Comparison of ENCODE assay signal across 11 mouse cellular contexts in the genomic region with DNA sequence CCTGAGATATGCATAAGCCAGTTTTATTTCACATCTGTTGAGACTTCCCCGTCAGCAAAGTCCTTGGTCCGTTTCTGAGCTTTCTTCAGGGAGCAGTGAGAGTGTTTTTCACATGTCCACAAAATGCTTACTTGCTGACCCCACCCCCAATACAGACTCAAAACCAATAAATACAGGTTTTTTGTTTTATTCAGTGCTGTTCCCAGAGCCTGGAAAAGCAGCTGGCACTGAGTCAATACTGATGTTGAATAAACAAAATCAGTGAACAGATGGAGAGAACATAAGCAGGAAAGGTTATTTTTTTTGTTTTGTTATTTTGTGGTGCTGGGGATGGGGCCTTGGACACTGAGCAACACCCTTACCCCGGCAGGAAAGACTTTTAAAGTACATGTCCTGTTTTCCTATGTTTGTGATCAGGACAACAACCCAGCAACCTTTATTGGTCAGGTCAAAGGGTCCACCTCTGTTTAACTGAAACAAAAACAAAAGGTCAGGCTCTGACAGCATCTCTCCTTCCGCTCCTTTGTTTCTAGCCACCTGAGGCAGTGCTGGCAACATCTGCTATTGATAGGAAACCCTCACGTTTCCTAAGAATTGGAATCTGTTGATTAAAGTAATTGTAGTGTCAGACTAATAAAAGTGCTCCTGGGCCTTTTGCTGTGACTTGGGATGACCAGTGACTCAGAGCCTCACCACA. TPM values are rescaled to one million over a fixed set of nuclear protein-coding genes. Genes with fewer than 3 reads are reported as not detected.
DNase-seq lines count a peak whose midpoint lies in the region; ATAC-seq and TF ChIP-seq lines count a peak whose summit lies in the region.
"Had no signal": no experiment of that assay in that cellular context is flagged by ENCODE, and none has a peak within 500 bp of the region (broad histone marks: within the 10 kb centered on the region; RNA-seq: fewer than 3 reads in every experiment).

No protein-coding gene starts in this region.

- ATAC-seq in liver, postnatal 0 days, result peak; percentile 65
- ATAC-seq in embryonic facial prominence, embryonic 12.5 days (ENCODE audit: insufficient number of reproducible peaks, insufficient read depth, low FRiP score, low TSS enrichment), result no peak
- no peak for ATAC-seq in neural tube, embryonic 15.5 days (ENCODE audit: low FRiP score)

- 62% methylated on average over 5 of the region's 5 CpGs for WGBS in liver, postnatal 0 days (ENCODE audit: insufficient replicate concordance)
- WGBS in embryonic facial prominence, embryonic 12.5 days, result 12% methylated on average over 5 of the region's 5 CpGs
- WGBS in neural tube, embryonic 15.5 days, result 26% methylated on average over 5 of the region's 5 CpGs

- H3K4me2 ChIP-seq in liver, postnatal 0 days (ENCODE audit: low read depth, low read length), result no peak overlapping the region
- H3K4me2 ChIP-seq in embryonic facial prominence, embryonic 12.5 days (replicated peaks), result no peak overlapping the region
- no peak overlapping the region for H3K4me2 ChIP-seq in neural tube, embryonic 15.5 days
- H3K4me2 ChIP-seq: hindbrain, embryonic 15.5 days had no signal

- no peak overlapping the region for H3K4me3 ChIP-seq in gastrocnemius, adult 2 months
- no peak overlapping the region for H3K4me3 ChIP-seq in liver, postnatal 0 days (ENCODE audit: low read depth, low read length)
- no peak overlapping the region for H3K4me3 ChIP-seq in embryonic facial prominence, embryonic 12.5 days
- H3K4me3 ChIP-seq in neural tube, embryonic 15.5 days (replicated peaks), result no peak overlapping the region
- H3K4me3 ChIP-seq: hindbrain, embryonic 15.5 days; megakaryocyte, embryonic 14.5 days had no signal

- no peak for DNase-seq in gastrocnemius, adult 2 months
- DNase-seq in gastrocnemius, postnatal 14 days, result no peak
- no peak for DNase-seq in liver, postnatal 0 days
- no peak for DNase-seq in liver
- no peak for DNase-seq in spleen, postnatal 10 days (ENCODE audit: low spot score in 2 of 2)
- no peak for DNase-seq in left cerebral cortex, adult 9 months (ENCODE audit: low spot score in 2 of 2)
- DNase-seq: cerebellum, adult 11-12 months had no signal

- no peak for TF ChIP-seq CTCF in gastrocnemius, adult 2 months (IDR thresholded peaks at IDR 0.05)
- TF ChIP-seq CTCF in liver, postnatal 0 days (IDR thresholded peaks at IDR 0.05; ENCODE audit: low read depth), result no peak

- no peak for TF ChIP-seq EP300 in liver, postnatal 0 days (IDR thresholded peaks at IDR 0.05; ENCODE audit: low read depth)

- intact Hi-C loops in gastrocnemius, adult 2 months (cut with DNase I), result loop anchor here (10.0 kb wide), 1 partner anchor 243 kb away; no protein-coding TSS in a partner anchor
- intact Hi-C loops in gastrocnemius, postnatal 14 days (cut with DNase I; ENCODE audit: low total_unique reads), result no loop called here

- H3K27ac ChIP-seq in gastrocnemius, adult 2 months, result peak overlapping the region; percentile 72
- peak overlapping the region; percentile 39; the same call in 1 of the 2 replicates for H3K27ac ChIP-seq in liver, postnatal 0 days (ENCODE audit: low read depth)
- H3K27ac ChIP-seq in embryonic facial prominence, embryonic 12.5 days, result 0 out of 2 replicates have a peak overlapping the region, but pooled peaks have one; percentile 51
- H3K27ac ChIP-seq in neural tube, embryonic 15.5 days (replicated peaks), result peak overlapping the region; percentile 3; the same call in 1 of the 2 replicates
- H3K27ac ChIP-seq: hindbrain, embryonic 15.5 days had no signal

- H3K27me3 ChIP-seq in liver, postnatal 0 days (ENCODE audit: insufficient read depth, low read length), result no peaks in the 10 kb centered on the region
- no peaks in the 10 kb centered on the region for H3K27me3 ChIP-seq in embryonic facial prominence, embryonic 12.5 days
- no peaks in the 10 kb centered on the region for H3K27me3 ChIP-seq in neural tube, embryonic 15.5 days (replicated peaks)
- H3K27me3 ChIP-seq: hindbrain, embryonic 15.5 days; megakaryocyte, embryonic 14.5 days had no signal

- no peaks in the 10 kb centered on the region for H3K9me3 ChIP-seq in liver, postnatal 0 days (ENCODE audit: low read length)
- H3K9me3 ChIP-seq in embryonic facial prominence, embryonic 12.5 days, result no peaks in the 10 kb centered on the region
- no peaks in the 10 kb centered on the region for H3K9me3 ChIP-seq in neural tube, embryonic 15.5 days (replicated peaks)
- H3K9me3 ChIP-seq: hindbrain, embryonic 15.5 days; megakaryocyte, embryonic 14.5 days had no signal

- no peak overlapping the region for H3K9ac ChIP-seq in liver, postnatal 0 days (replicated peaks)
- H3K9ac ChIP-seq in embryonic facial prominence, embryonic 12.5 days, result no peak overlapping the region
- no peak overlapping the region for H3K9ac ChIP-seq in neural tube, embryonic 15.5 days (replicated peaks)
- H3K9ac ChIP-seq: hindbrain, embryonic 15.5 days had no signal

- H3K36me3 ChIP-seq in liver, postnatal 0 days (replicated peaks; ENCODE audit: insufficient read depth, low read length), result peaks cover 6% of the 10 kb centered on the region; the same call in 1 of the 2 replicates
- no peaks in the 10 kb centered on the region for H3K36me3 ChIP-seq in embryonic facial prominence, embryonic 12.5 days
- no peaks in the 10 kb centered on the region for H3K36me3 ChIP-seq in neural tube, embryonic 15.5 days
- H3K36me3 ChIP-seq: hindbrain, embryonic 15.5 days had no signal

- peaks cover 8% of the 10 kb centered on the region for H3K4me1 ChIP-seq in liver, postnatal 0 days (ENCODE audit: insufficient read depth)
- H3K4me1 ChIP-seq in embryonic facial prominence, embryonic 12.5 days, result peaks cover 18% of the 10 kb centered on the region
- H3K4me1 ChIP-seq in neural tube, embryonic 15.5 days, result peaks cover 20% of the 10 kb centered on the region

RNA-seq across cellular contexts. Expression of gene Lpar6, which starts 6.3 kb away (rescaled TPM):
- under 1 TPM; 0.59 to 0.82 TPM for total RNA-seq in gastrocnemius, adult 2 months (2021)
- 1 to 10 TPM; 2.6 to 2.9 TPM for total RNA-seq in gastrocnemius, postnatal 14 days (2021)
- 12.2 and 12.9 TPM in 2 replicates for polyA plus RNA-seq in liver, postnatal 0 days (2015; fragmentation: Nextera tagmentation; extraction: Ambion mirVana)
- polyA plus RNA-seq in embryonic facial prominence, embryonic 12.5 days (2016; fragmentation: Nextera tagmentation; extraction: Ambion mirVana), result 15.8 and 16.2 TPM in 2 replicates
- polyA plus RNA-seq in neural tube, embryonic 15.5 days (2015; fragmentation: Nextera tagmentation; extraction: Ambion mirVana), result 4.0 and 5.7 TPM in 2 replicates

Comparison
In these comparisons a context has a peak if more than half of its experiments do, and no peak if none do; other contexts are left out.
1. H3K27ac ChIP-seq: peak in every context shown above with its lines; median percentile 72 in gastrocnemius, adult 2 months; 51 in embryonic facial prominence, embryonic 12.5 days; 39 in liver, postnatal 0 days; 3 in neural tube, embryonic 15.5 days.